Mouse (Mus musculus) liver, embryonic 16.5 days (tissue): ENCODE measurements around the gene Spout1. TPM values are rescaled to one million over a fixed set of nuclear protein-coding genes. Genes with fewer than 3 reads are reported as not detected.

Experiments
- ATAC-seq: fragments of 200-750 bp; cut with Nextera tagmentation; 2 replicates; pipeline ENCODE4 v1.8.0; 2017; ENCODE audit warnings: low read depth, mild to moderate bottlenecking, moderate number of reproducible peaks, moderate library complexity
- H3K27ac ChIP-seq: fragments of 300-500 bp; sonication (generic); 2 replicates; pipeline ENCODE4 v1.5.1; 2014; ENCODE audit warnings: mild to moderate bottlenecking, low read length
- H3K27me3 ChIP-seq: fragments of 300-500 bp; sonication (generic); 2 replicates; pipeline ENCODE4 v1.6.1; 2014; ENCODE audit warnings: low read depth, low read length, mixed read lengths; ENCODE audit not compliant: control insufficient read depth, insufficient read depth
- H3K36me3 ChIP-seq: fragments of 300-500 bp; sonication (generic); 2 replicates; pipeline ENCODE4 v1.6.1; 2014; ENCODE audit warnings: mild to moderate bottlenecking; ENCODE audit not compliant: control insufficient read depth, insufficient read depth
- H3K4me1 ChIP-seq: fragments of 300-500 bp; sonication (generic); 2 replicates; pipeline ENCODE4 v1.6.1; 2014; ENCODE audit warnings: low read depth, low read length, mixed read lengths; ENCODE audit not compliant: control insufficient read depth
- H3K4me2 ChIP-seq: fragments of 300-500 bp; sonication (generic); 2 replicates; pipeline ENCODE4 v1.6.1; 2014; ENCODE audit warnings: low read depth, low read length, mixed read lengths
- H3K4me3 ChIP-seq: fragments of 300-500 bp; sonication (generic); 2 replicates; pipeline ENCODE4 v1.5.1; 2014; ENCODE audit warnings: low read depth, mild to moderate bottlenecking, low read length
- H3K9ac ChIP-seq: fragments of 300-500 bp; sonication (generic); 2 replicates; pipeline ENCODE4 v1.6.1; 2014; ENCODE audit warnings: low read depth, low read length
- H3K9me3 ChIP-seq: fragments of 300-500 bp; sonication (generic); replicated peaks from 2 replicates; pipeline ENCODE4 v1.6.1; 2016; ENCODE audit warnings: low read length; ENCODE audit not compliant: control insufficient read depth
- WGBS: fragments of 180-500 bp; shearing (Covaris S2); extraction: QIAGEN DNeasy Blood & Tissue Kit; methylation state at CpG from one replicate; pipeline ENCODE4 v1.1.7; 2014; ENCODE audit not compliant: insufficient replicate concordance; 5-methylcytosine and 5-hydroxymethylcytosine counted together
- polyA plus RNA-seq: library from polyadenylated mRNA; unstranded; fragments of >200 nt; fragmentation: Nextera tagmentation; extraction: Ambion mirVana; gene quantifications from 2 replicates; pipeline ENCODE4 v1.2.1, GENCODE M21; 2015

The Spout1 gene
- polyA plus RNA-seq, 1 experiment from 2014 or later, result 22.5 TPM

DNA sequence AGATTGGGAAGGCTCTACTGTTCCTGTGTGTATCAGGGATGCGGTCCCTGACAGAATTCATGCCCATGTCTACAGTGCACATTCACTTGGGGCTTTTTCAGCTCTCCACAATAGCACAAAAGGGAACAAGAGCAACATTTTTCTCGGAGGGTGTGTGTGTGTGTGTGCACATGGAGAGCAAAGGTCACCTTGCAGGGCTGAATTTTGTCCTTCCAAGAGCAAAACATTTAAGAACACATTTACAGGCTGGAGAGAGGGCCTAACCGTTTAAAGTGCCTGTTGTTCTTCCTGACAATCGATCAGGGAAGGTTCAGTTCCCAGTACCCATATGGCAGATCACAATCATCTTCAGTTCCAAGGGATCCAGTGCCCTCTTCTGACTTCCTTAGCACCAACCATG lies 48.1 kb downstream of the Spout1 start:
- no peaks in the 10 kb centered on the region for H3K9me3 ChIP-seq
- no peak overlapping the region for H3K9ac ChIP-seq
- H3K4me3 ChIP-seq, result no peak overlapping the region
- peaks cover 20% of the 10 kb centered on the region for H3K4me1 ChIP-seq
- H3K36me3 ChIP-seq, result no peaks in the 10 kb centered on the region
- no peak overlapping the region for H3K27ac ChIP-seq
- H3K27me3 ChIP-seq, result no peaks in the 10 kb centered on the region
- ATAC-seq, result no peak
- no peak overlapping the region for H3K4me2 ChIP-seq
- 73% methylated on average over 4 of the region's 4 CpGs for whole genome bisulfite sequencing

DNA sequence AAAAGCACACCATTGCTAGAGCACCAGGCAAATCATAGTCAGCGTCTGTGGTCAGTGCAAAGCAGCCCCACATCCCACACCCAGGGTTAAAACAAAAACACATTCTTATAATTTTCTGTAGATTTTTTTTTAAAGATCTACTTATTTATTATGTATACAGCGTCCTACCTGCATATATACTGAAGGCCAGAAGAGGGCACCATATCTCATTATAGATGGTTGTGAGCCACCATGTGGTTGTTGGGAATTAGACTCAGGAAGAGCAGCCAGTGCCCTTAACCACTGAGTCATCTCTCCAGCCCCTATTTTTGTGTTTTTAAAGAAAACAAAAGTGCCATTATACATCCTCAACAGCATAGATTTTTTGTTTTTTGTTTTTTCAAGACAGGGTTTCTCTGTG lies 49.5 kb downstream of the Spout1 start:
- peaks cover 15% of the 10 kb centered on the region for H3K4me1 ChIP-seq
- no peak for ATAC-seq
- no peak overlapping the region for H3K27ac ChIP-seq
- no peak overlapping the region for H3K4me3 ChIP-seq
- no peaks in the 10 kb centered on the region for H3K27me3 ChIP-seq
- WGBS, result 26% methylated on average over 2 of the region's 2 CpGs
- no peaks in the 10 kb centered on the region for H3K36me3 ChIP-seq
- H3K9me3 ChIP-seq, result no peaks in the 10 kb centered on the region
- H3K4me2 ChIP-seq, result no peak overlapping the region
- H3K9ac ChIP-seq, result no peak overlapping the region

DNA sequence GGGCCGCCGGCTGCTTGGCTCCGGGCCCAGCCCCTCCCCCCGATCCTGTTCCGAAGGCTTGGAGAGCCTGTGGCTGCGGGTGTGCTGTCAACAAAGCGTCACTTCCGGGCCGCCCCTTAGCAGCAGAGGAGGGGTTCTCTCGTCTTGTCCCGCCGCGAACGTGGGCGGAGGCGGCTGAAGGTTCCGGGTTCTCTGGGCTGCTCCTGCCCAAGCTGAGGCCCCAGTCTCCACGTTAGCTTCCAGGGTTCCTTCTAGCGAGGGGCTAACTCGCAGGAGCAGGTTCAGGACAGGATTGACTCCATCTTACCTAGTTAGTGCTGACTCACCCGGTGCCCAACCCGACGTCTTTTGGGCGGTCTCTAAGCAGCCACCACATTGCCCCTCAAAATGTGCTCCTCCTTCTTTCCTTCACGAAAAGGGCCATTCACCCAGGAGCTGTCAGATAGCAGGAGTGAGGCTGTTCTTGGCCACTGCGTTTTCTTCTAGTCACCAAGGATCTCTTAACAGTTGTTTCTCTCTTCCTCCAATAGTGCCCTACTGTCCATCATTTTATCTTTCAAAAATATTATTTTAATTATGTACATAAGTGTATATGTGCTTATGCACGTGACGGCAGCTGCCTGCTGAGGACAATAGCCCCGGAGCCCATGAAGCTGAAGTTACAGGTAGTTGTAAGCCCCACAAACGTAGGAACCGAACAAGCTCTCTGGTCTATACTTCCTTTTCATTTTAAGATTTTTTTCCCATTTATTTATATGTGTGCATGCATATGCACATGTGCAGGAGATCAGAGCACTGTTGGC lies 53.6 kb downstream of the Spout1 start, which contains the start of gene Zer1:
TSS of gene Zer1 (minus strand) at position 114 of the 803 bp plus-strand sequence.
- no peaks in the 10 kb centered on the region for H3K36me3 ChIP-seq
- no peaks in the 10 kb centered on the region for H3K9me3 ChIP-seq
- no peaks in the 10 kb centered on the region for H3K27me3 ChIP-seq
- WGBS, result 12% methylated on average over 31 of the region's 31 CpGs
- peak within 1 kb of the TSS; percentile 91 for H3K9ac ChIP-seq
- ATAC-seq, result peak; percentile 97
- peak within 1 kb of the TSS; percentile 82 for H3K27ac ChIP-seq
- H3K4me3 ChIP-seq, result peak within 1 kb of the TSS; percentile 80
- peak within 1 kb of the TSS; percentile 86 for H3K4me2 ChIP-seq
- H3K4me1 ChIP-seq, result peaks cover 12% of the 10 kb centered on the region

DNA sequence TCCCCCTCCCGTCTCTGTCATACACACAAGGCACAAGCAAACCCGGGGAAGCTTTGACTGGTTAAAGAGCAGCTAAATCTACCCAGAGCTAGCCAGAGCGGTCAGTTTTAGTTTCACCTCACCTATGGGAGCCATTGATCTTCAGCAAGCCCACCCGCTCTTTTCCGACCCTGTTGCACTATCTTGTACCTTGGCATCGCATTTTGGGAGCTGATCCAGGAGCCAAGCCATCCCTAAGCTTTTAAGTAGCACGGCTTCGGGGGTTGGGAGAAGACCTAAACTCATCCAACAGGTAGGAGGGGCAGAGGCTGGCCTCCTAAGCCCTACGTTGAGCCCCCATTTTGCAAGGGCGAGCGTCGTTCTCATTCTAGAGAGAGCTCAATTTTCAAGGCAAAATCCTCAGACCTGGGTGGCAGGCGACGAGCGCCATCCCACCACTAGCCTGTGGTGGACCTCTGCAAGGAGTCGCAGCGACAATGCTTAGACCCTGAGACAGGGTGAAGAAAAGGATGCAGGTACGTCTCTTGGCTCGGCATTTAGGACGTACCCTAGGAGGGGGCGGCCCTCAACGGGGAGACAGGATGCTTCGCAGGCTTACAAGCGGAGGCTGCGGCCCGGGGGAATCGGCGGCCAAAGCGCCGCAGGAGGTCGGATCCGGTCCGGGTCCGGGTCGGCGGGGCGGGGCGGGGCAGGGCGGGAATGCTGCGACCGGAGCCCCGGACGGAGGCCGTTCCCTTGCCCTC lies 54.4 kb downstream of the Spout1 start:
- Histone ChIP-seq H3K4me2 (peak overlapping the region; percentile 86), H3K27me3 (no peaks in the 10 kb centered on the region), H3K27ac (peak overlapping the region; percentile 82), H3K9ac (peak overlapping the region; percentile 91), H3K9me3 (no peaks in the 10 kb centered on the region), H3K4me3 (peak overlapping the region; percentile 80), H3K4me1 (peaks cover 12% of the 10 kb centered on the region), H3K36me3 (no peaks in the 10 kb centered on the region)
- 2% methylated on average over 44 of the region's 44 CpGs for WGBS
- no peak; the same call in 1 of the 2 replicates for ATAC-seq

Other genes with a start within 250 kb of the Spout1 start
- gene Gle1, start 243.0 kb downstream of the Spout1 start, polyA plus RNA-seq, result 23.8 and 25.9 TPM in 2 replicates
- gene Sptan1, start 212.9 kb downstream of the Spout1 start, polyA plus RNA-seq, result 15.9 and 19.7 TPM in 2 replicates
- 5.3 and 5.7 TPM in 2 replicates for gene Wdr34, start 129.6 kb downstream of the Spout1 start, polyA plus RNA-seq
- gene Set, start 121.1 kb downstream of the Spout1 start, polyA plus RNA-seq, result 117 and 130 TPM in 2 replicates
- gene Pkn3, start 100.8 kb downstream of the Spout1 start, polyA plus RNA-seq, result 2.1 and 2.3 TPM in 2 replicates
- 17.6 and 18.7 TPM in 2 replicates for gene Zdhhc12, start 84.8 kb downstream of the Spout1 start, polyA plus RNA-seq
- gene Zer1, start 53.9 kb downstream of the Spout1 start, polyA plus RNA-seq, result 2.3 and 2.5 TPM in 2 replicates
- gene Tbc1d13, start 44.7 kb downstream of the Spout1 start, polyA plus RNA-seq, result 1.7 and 2.3 TPM in 2 replicates
- gene Endog, start 7.0 kb downstream of the Spout1 start, polyA plus RNA-seq, result 16.4 and 19.8 TPM in 2 replicates
- 13.1 and 14.2 TPM in 2 replicates for gene Kyat1, start 27.4 kb upstream of the Spout1 start, polyA plus RNA-seq
- gene Lrrc8a, start 59.3 kb upstream of the Spout1 start, polyA plus RNA-seq, result 11.2 and 11.9 TPM in 2 replicates
- 0.14 and 0.15 TPM in 2 replicates for gene Gm28035, start 62.1 kb upstream of the Spout1 start, polyA plus RNA-seq
- 14.4 and 16.0 TPM in 2 replicates for gene Phyhd1, start 87.7 kb upstream of the Spout1 start, polyA plus RNA-seq
- not detected in 2 replicates for gene Gm28038, start 102.6 kb upstream of the Spout1 start, polyA plus RNA-seq
- 11.7 and 12.4 TPM in 2 replicates for gene Dolk, start 107.9 kb upstream of the Spout1 start, polyA plus RNA-seq
- gene Nup188, start 107.9 kb upstream of the Spout1 start, polyA plus RNA-seq, result 11.9 and 16.1 TPM in 2 replicates
- 17.0 and 19.1 TPM in 2 replicates for gene Sh3glb2, start 180.9 kb upstream of the Spout1 start, polyA plus RNA-seq
- 6.5 and 7.2 TPM in 2 replicates for gene Miga2, start 185.8 kb upstream of the Spout1 start, polyA plus RNA-seq
- gene Dolpp1, start 213.8 kb upstream of the Spout1 start, polyA plus RNA-seq, result 14.7 and 16.5 TPM in 2 replicates
- 24.2 and 31.3 TPM in 2 replicates for gene Crat, start 237.4 kb upstream of the Spout1 start, polyA plus RNA-seq
- 121 TPM in 2 replicates for gene Ptpa, start 237.6 kb upstream of the Spout1 start, polyA plus RNA-seq